Mouse (Mus musculus): ENCODE measurements around the gene Tmie. TPM values are rescaled to one million over a fixed set of nuclear protein-coding genes. Genes with fewer than 3 reads are reported as not detected.
"Not testable (repeated sequence)": the region's sequence is repeated elsewhere in the genome, so short reads cannot be mapped to it uniquely, and the experiment has no call there.

Tmie gene
- polyA plus RNA-seq, 1 experiment from 2014 or later = 1.8 TPM

- Histone ChIP-seq H3K27ac (replicated peaks) (no peak within 1 kb of the TSS), H3K4me3 (replicated peaks) (no peak within 1 kb of the TSS), H3K4me1 (replicated peaks) (no peaks in the 10 kb centered on the region), H3K36me3 (replicated peaks) (no peaks in the 10 kb centered on the region), H3K27me3 (no peaks in the 10 kb centered on the region), H3K4me2 (no peak within 1 kb of the TSS), H3K9me3 (replicated peaks) (no peaks in the 10 kb centered on the region), H3K9ac (no peak within 1 kb of the TSS)
- WGBS (ENCODE audit: insufficient replicate concordance) = 72% methylated on average over 19 of the region's 19 CpGs
- no peak for ATAC-seq (ENCODE audit: insufficient read depth)
Observed at GRCm38 (mm10) chr9:110834411-110834810, 45.5 kb downstream of the Tmie start, which contains the start of gene Prss45. TSS of gene Prss45 (plus strand) at chr9:110834588.

- Histone ChIP-seq H3K9ac (no peak overlapping the region), H3K4me1 (replicated peaks) (no peaks in the 10 kb centered on the region), H3K27ac (replicated peaks) (no peak overlapping the region), H3K4me2 (no peak overlapping the region), H3K36me3 (replicated peaks) (no peaks in the 10 kb centered on the region), H3K27me3 (no peaks in the 10 kb centered on the region), H3K4me3 (replicated peaks) (no peak overlapping the region), H3K9me3 (replicated peaks) (no peaks in the 10 kb centered on the region)
- WGBS (ENCODE audit: insufficient replicate concordance) = 50% methylated on average over 5 of the region's 5 CpGs
- ATAC-seq (ENCODE audit: insufficient read depth) = no peak
Observed at GRCm38 (mm10) chr9:110833021-110833420, 46.9 kb downstream of the Tmie start.

- no peak for ATAC-seq (ENCODE audit: insufficient read depth)
- H3K36me3 ChIP-seq (replicated peaks) = no peaks in the 10 kb centered on the region
- H3K9me3 ChIP-seq (replicated peaks) = no peaks in the 10 kb centered on the region
- H3K4me2 ChIP-seq = no peak within 1 kb of the TSS
- H3K27ac ChIP-seq (replicated peaks) = no peak within 1 kb of the TSS
- no peak within 1 kb of the TSS for H3K9ac ChIP-seq
- no peak within 1 kb of the TSS for H3K4me3 ChIP-seq (replicated peaks)
- H3K27me3 ChIP-seq = peaks cover 7% of the 10 kb centered on the region; the same call in 1 of the 2 replicates
- no peaks in the 10 kb centered on the region for H3K4me1 ChIP-seq (replicated peaks)
- 68% methylated on average over 3 of the region's 3 CpGs for WGBS (ENCODE audit: insufficient replicate concordance)
Observed at GRCm38 (mm10) chr9:110826390-110826789, 53.5 kb downstream of the Tmie start, which contains the start of gene Prss43. TSS of gene Prss43 (plus strand) at chr9:110826690.

- no peak for ATAC-seq (ENCODE audit: insufficient read depth)
- Histone ChIP-seq H3K4me3 (replicated peaks) (no peak overlapping the region), H3K9me3 (replicated peaks) (no peaks in the 10 kb centered on the region), H3K9ac (no peak overlapping the region), H3K27me3 (peaks cover 7% of the 10 kb centered on the region; the same call in 1 of the 2 replicates), H3K4me2 (no peak overlapping the region), H3K4me1 (replicated peaks) (no peaks in the 10 kb centered on the region), H3K36me3 (replicated peaks) (no peaks in the 10 kb centered on the region), H3K27ac (replicated peaks) (no peak overlapping the region)
- 26% methylated on average over 7 of the region's 7 CpGs for WGBS (ENCODE audit: insufficient replicate concordance)
Observed at GRCm38 (mm10) chr9:110825832-110826231, 54.1 kb downstream of the Tmie start.

GRCm38 (mm10) chr9:110825426-110825825, 54.5 kb downstream of the Tmie start:
- H3K27me3 ChIP-seq = peaks cover 7% of the 10 kb centered on the region; the same call in 1 of the 2 replicates
- no peak overlapping the region for H3K9ac ChIP-seq
- H3K27ac ChIP-seq (replicated peaks) = no peak overlapping the region
- H3K4me2 ChIP-seq = no peak overlapping the region
- no peaks in the 10 kb centered on the region for H3K4me1 ChIP-seq (replicated peaks)
- ATAC-seq (ENCODE audit: insufficient read depth) = no peak
- 53% methylated on average over 4 of the region's 4 CpGs for WGBS (ENCODE audit: insufficient replicate concordance)
- no peaks in the 10 kb centered on the region for H3K36me3 ChIP-seq (replicated peaks)
- no peak overlapping the region for H3K4me3 ChIP-seq (replicated peaks)
- no peaks in the 10 kb centered on the region for H3K9me3 ChIP-seq (replicated peaks)

GRCm38 (mm10) chr9:110821436-110821835, 58.5 kb downstream of the Tmie start:
- H3K27ac ChIP-seq (replicated peaks) = no peak overlapping the region
- WGBS (ENCODE audit: insufficient replicate concordance) = 60% methylated on average over 7 of the region's 7 CpGs
- no peak for ATAC-seq (ENCODE audit: insufficient read depth)
- H3K9me3 ChIP-seq (replicated peaks) = no peaks in the 10 kb centered on the region
- no peak overlapping the region for H3K9ac ChIP-seq
- H3K36me3 ChIP-seq (replicated peaks) = no peaks in the 10 kb centered on the region
- H3K4me1 ChIP-seq (replicated peaks) = no peaks in the 10 kb centered on the region
- H3K4me2 ChIP-seq = no peak overlapping the region
- 0 out of 2 replicates have a peak, but pooled peaks cover 4% of the 10 kb centered on the region for H3K27me3 ChIP-seq
- no peak overlapping the region for H3K4me3 ChIP-seq (replicated peaks)

GRCm38 (mm10) chr9:110820546-110820945, 59.4 kb downstream of the Tmie start:
- H3K4me3 ChIP-seq (replicated peaks); H3K27me3 ChIP-seq; H3K9me3 ChIP-seq (replicated peaks); H3K9ac ChIP-seq; H3K4me1 ChIP-seq (replicated peaks); H3K36me3 ChIP-seq (replicated peaks); ATAC-seq (ENCODE audit: insufficient read depth); H3K27ac ChIP-seq (replicated peaks); H3K4me2 ChIP-seq: not testable (repeated sequence)

Small RNAs within 50 kb of the gene (microRNA-seq; reads per million reads assigned to microRNA genes)
- gene Gm24269 = not detected

Other genes starting within 250 kb of the Tmie start
- 1.8 and 2.4 TPM in 2 replicates for gene Nbeal2, start 226.0 kb downstream of the Tmie start, polyA plus RNA-seq (2015; fragmentation: Nextera tagmentation; extraction: Ambion mirVana)
- 60.9 and 64.9 TPM in 2 replicates for gene Ccdc12, start 223.6 kb downstream of the Tmie start, polyA plus RNA-seq (2015; fragmentation: Nextera tagmentation; extraction: Ambion mirVana)
- 2.8 and 3.0 TPM in 2 replicates for gene Myl3, start 138.3 kb downstream of the Tmie start, polyA plus RNA-seq (2015; fragmentation: Nextera tagmentation; extraction: Ambion mirVana)
- gene Pth1r, start 133.0 kb downstream of the Tmie start, polyA plus RNA-seq (2015; fragmentation: Nextera tagmentation; extraction: Ambion mirVana) = 3.0 and 3.6 TPM in 2 replicates
- not detected in 2 replicates for gene Prss42, start 81.9 kb downstream of the Tmie start, polyA plus RNA-seq (2015; fragmentation: Nextera tagmentation; extraction: Ambion mirVana)
- not detected in 2 replicates for gene Prss44, start 66.1 kb downstream of the Tmie start, polyA plus RNA-seq (2015; fragmentation: Nextera tagmentation; extraction: Ambion mirVana)
- not detected in 2 replicates for gene Prss43, start 53.4 kb downstream of the Tmie start, polyA plus RNA-seq (2015; fragmentation: Nextera tagmentation; extraction: Ambion mirVana)
- gene Prss45, start 45.5 kb downstream of the Tmie start, polyA plus RNA-seq (2015; fragmentation: Nextera tagmentation; extraction: Ambion mirVana) = not detected in 2 replicates
- gene Prss46, start 35.6 kb downstream of the Tmie start, polyA plus RNA-seq (2015; fragmentation: Nextera tagmentation; extraction: Ambion mirVana) = not detected in 2 replicates
- 13.9 and 14.5 TPM in 2 replicates for gene Prss50, start 22.1 kb downstream of the Tmie start, polyA plus RNA-seq (2015; fragmentation: Nextera tagmentation; extraction: Ambion mirVana)
- gene Als2cl, start 243 bp downstream of the Tmie start, polyA plus RNA-seq (2015; fragmentation: Nextera tagmentation; extraction: Ambion mirVana) = 1.7 and 2.6 TPM in 2 replicates
- gene Fam240a, start 36.7 kb upstream of the Tmie start, polyA plus RNA-seq (2015; fragmentation: Nextera tagmentation; extraction: Ambion mirVana) = not detected in 2 replicates
- gene Tdgf1, start 66.0 kb upstream of the Tmie start, polyA plus RNA-seq (2015; fragmentation: Nextera tagmentation; extraction: Ambion mirVana) = not detected in 2 replicates
- 0.07 and 0.25 TPM in 2 replicates for gene Lrrc2, start 71.4 kb upstream of the Tmie start, polyA plus RNA-seq (2015; fragmentation: Nextera tagmentation; extraction: Ambion mirVana)
- 13.2 and 13.6 TPM in 2 replicates for gene Rtp3, start 110.5 kb upstream of the Tmie start, polyA plus RNA-seq (2015; fragmentation: Nextera tagmentation; extraction: Ambion mirVana)
- gene Ltf, start 139.2 kb upstream of the Tmie start, polyA plus RNA-seq (2015; fragmentation: Nextera tagmentation; extraction: Ambion mirVana) = 139 and 168 TPM in 2 replicates
- 15.1 and 15.7 TPM in 2 replicates for gene Ccrl2, start 177.4 kb upstream of the Tmie start, polyA plus RNA-seq (2015; fragmentation: Nextera tagmentation; extraction: Ambion mirVana)
- 17.7 and 17.9 TPM in 2 replicates for gene Lrrfip2, start 237.5 kb upstream of the Tmie start, polyA plus RNA-seq (2015; fragmentation: Nextera tagmentation; extraction: Ambion mirVana)